Mouse (Mus musculus): ENCODE data around the gene Zdhhc17. TPM values are rescaled to one million over a fixed set of nuclear protein-coding genes. Genes with fewer than 3 reads are reported as not detected.

The Zdhhc17 gene
- total and polyA plus RNA-seq, 3 experiments, result 5.8 to 8.0 (median 7.3) TPM

DNA sequence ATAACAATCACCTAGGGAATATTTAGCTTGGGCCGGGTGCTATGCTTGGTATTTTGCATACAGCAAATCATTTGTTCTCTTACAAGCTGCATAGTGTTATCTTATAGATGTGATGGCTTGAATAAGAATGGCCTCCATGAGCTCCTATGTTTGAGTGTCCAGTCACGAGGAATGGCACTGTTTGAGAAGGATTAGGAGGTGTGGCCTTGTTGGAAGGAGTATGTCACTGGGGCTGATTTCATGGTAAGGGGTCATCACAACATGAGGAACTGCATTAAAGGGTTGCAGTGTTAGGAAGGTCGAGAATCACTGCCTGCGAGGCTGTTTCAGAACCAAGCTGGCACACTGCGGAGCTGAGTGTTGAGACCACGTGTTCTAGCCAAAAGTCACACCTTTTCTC is 92.4 kb downstream of the Zdhhc17 start:
- dilution Hi-C loops (cut with MboI; ENCODE audit: extremely low pct_ligation_motif_present, extremely low pct_unique_long_range_greater_than_20kb, low sequenced_read_pairs), result no loop called here
- H3K9me3 ChIP-seq (replicated peaks; ENCODE audit: low read length), result peaks cover 5% of the 10 kb centered on the region
- no peak overlapping the region for H3K9ac ChIP-seq (ENCODE audit: insufficient read depth, low read depth)
- in situ Hi-C loops (cut with MboI; ENCODE audit: low pct_ligation_motif_present, low pct_unique_long_range_greater_than_20kb, low sequenced_read_pairs), result no loop called here
- H3K4me1 ChIP-seq (ENCODE audit: control insufficient read depth in 1 of 2, insufficient read depth in 2 of 2), result no peaks in the 10 kb centered on the region
- no peaks in the 10 kb centered on the region for H3K79me2 ChIP-seq (replicated peaks; ENCODE audit: control insufficient read depth, extremely low read depth, insufficient read depth, poor library complexity, severe bottlenecking)
- H3K36me3 ChIP-seq (replicated peaks in 1 of 2; ENCODE audit: control insufficient read depth in 1 of 2, insufficient read depth in 1 of 2, low read length in 1 of 2), result no peaks in the 10 kb centered on the region
- TF ChIP-seq SIN3A (IDR thresholded peaks at IDR 0.05; ENCODE audit: low read length) (no peak), MYC (IDR thresholded peaks at IDR 0.05; ENCODE audit: low read depth, low read length) (no peak), ZKSCAN1 (IDR thresholded peaks at IDR 0.05; ENCODE audit: borderline replicate concordance, low read depth, low read length) (no peak), MAX (IDR thresholded peaks at IDR 0.05; ENCODE audit: low read length) (no peak), NRF1 (IDR thresholded peaks at IDR 0.05; ENCODE audit: low read depth, low read length) (no peak), HCFC1 (IDR thresholded peaks at IDR 0.05; ENCODE audit: low read depth, low read length) (no peak), CHD1 (IDR thresholded peaks at IDR 0.05; ENCODE audit: low read depth, low read length) (no peak)
- no peak overlapping the region for H3K4me3 ChIP-seq (replicated peaks in 1 of 3; ENCODE audit: low read depth in 2 of 3, low read length in 2 of 3, poor library complexity in 1 of 3)
- H3K27ac ChIP-seq (ENCODE audit: insufficient read depth, low read depth), result no peak overlapping the region
- H3K4me2 ChIP-seq (ENCODE audit: insufficient read depth, low read depth, poor library complexity, severe bottlenecking), result no peak overlapping the region
- no peak for DNase-seq (ENCODE audit: extremely low read depth)
- H3K27me3 ChIP-seq (replicated peaks), result no peaks in the 10 kb centered on the region

GRCm38 (mm10) chr10:110916666-110917344 is 93.1 kb downstream of the Zdhhc17 start:
- H3K27ac ChIP-seq (ENCODE audit: insufficient read depth, low read depth), result no peak overlapping the region
- H3K4me3 ChIP-seq (replicated peaks in 1 of 3; ENCODE audit: low read depth in 2 of 3, low read length in 2 of 3, poor library complexity in 1 of 3), result no peak overlapping the region
- TF ChIP-seq ZC3H11A (IDR thresholded peaks at IDR 0.05; ENCODE audit: low read depth, low read length) (no peak), MXI1 (IDR thresholded peaks at IDR 0.05; ENCODE audit: low read depth, low read length) (no peak), HCFC1 (IDR thresholded peaks at IDR 0.05; ENCODE audit: low read depth, low read length) (no peak), ZMIZ1 (IDR thresholded peaks at IDR 0.05; ENCODE audit: low read depth, low read length) (no peak), POLR2A (IDR thresholded peaks at IDR 0.05; ENCODE audit: low read depth, low read length) (no peak), USF1 (IDR thresholded peaks at IDR 0.05; ENCODE audit: low read depth, low read length) (no peak), SMC3 (IDR thresholded peaks at IDR 0.05; ENCODE audit: low read depth, low read length) (no peak), POLR2AphosphoS2 (IDR thresholded peaks at IDR 0.05; ENCODE audit: low read depth, low read length) (no peak), ETS1 (conservative IDR thresholded peaks at IDR 0.05; ENCODE audit: low read depth, low read length) (no peak), ELF1 (IDR thresholded peaks at IDR 0.05; ENCODE audit: low read depth, low read length) (no peak), MEF2A (IDR thresholded peaks at IDR 0.05; ENCODE audit: borderline replicate concordance, low read depth, low read length) (no peak), UBTF (IDR thresholded peaks at IDR 0.05; ENCODE audit: low read depth, low read length) (no peak), BHLHE40 (IDR thresholded peaks at IDR 0.05; ENCODE audit: low read depth, low read length) (no peak), USF2 (conservative IDR thresholded peaks at IDR 0.05; ENCODE audit: low read depth, low read length) (no peak), EP300 (IDR thresholded peaks at IDR 0.05; ENCODE audit: low read length) (no peak), NELFE (IDR thresholded peaks at IDR 0.05; ENCODE audit: low read depth, low read length) (no peak), PAX5 (IDR thresholded peaks at IDR 0.05; ENCODE audit: low read length) (no peak)
- H3K36me3 ChIP-seq (replicated peaks in 1 of 2; ENCODE audit: control insufficient read depth in 1 of 2, insufficient read depth in 1 of 2, low read length in 1 of 2), result no peaks in the 10 kb centered on the region
- dilution Hi-C loops (cut with MboI; ENCODE audit: extremely low pct_ligation_motif_present, extremely low pct_unique_long_range_greater_than_20kb, low sequenced_read_pairs), result no loop called here
- no peaks in the 10 kb centered on the region for H3K79me2 ChIP-seq (replicated peaks; ENCODE audit: control insufficient read depth, extremely low read depth, insufficient read depth, poor library complexity, severe bottlenecking)
- no peaks in the 10 kb centered on the region for H3K4me1 ChIP-seq (ENCODE audit: control insufficient read depth in 1 of 2, insufficient read depth in 2 of 2)
- in situ Hi-C loops (cut with MboI; ENCODE audit: low pct_ligation_motif_present, low pct_unique_long_range_greater_than_20kb, low sequenced_read_pairs), result no loop called here
- no peak for DNase-seq (ENCODE audit: extremely low read depth)
- H3K9ac ChIP-seq (ENCODE audit: insufficient read depth, low read depth), result no peak overlapping the region
- peaks cover 5% of the 10 kb centered on the region for H3K9me3 ChIP-seq (replicated peaks; ENCODE audit: low read length)
- H3K27me3 ChIP-seq (replicated peaks), result no peaks in the 10 kb centered on the region
- H3K4me2 ChIP-seq (ENCODE audit: insufficient read depth, low read depth, poor library complexity, severe bottlenecking), result no peak overlapping the region
